Mouse (Mus musculus) erythroid progenitor cell, adult 5-6 weeks (primary cell): ENCODE measurements around the gene Eid2b. TPM values are rescaled to one million over a fixed set of nuclear protein-coding genes. Genes with fewer than 3 reads are reported as not detected.
A peak's percentile ranks its signal among the peaks of the same experiment; 100 is the strongest.

ENCODE experiments used
- ATAC-seq: replicated peaks from 2 replicates; pipeline ENCODE4 v1.8.0; 2016; ENCODE audit warnings: moderate number of reproducible peaks, mild to moderate bottlenecking, moderate TSS enrichment, inconsistent platforms; ENCODE audit not compliant: poor library complexity, low FRiP score, severe bottlenecking
- total RNA-seq, 2 experiments: library from RNA; stranded (forward) in 1 of 2; stranded (reverse) in 1 of 2; fragments of 150-400 nt in 1 of 2; fragments of 186-747, 209-891 nt in 1 of 2; gene quantifications; 2 replicates each; pipeline versions ENCODE4 v1.2.3 to v1.2.4; 2015 to 2017; ENCODE audit warnings: low replicate concordance in 2 of 2

The Eid2b gene
- total RNA-seq, 2 experiments from 2014 or later = 5.4 TPM; not detected in 1

DNA sequence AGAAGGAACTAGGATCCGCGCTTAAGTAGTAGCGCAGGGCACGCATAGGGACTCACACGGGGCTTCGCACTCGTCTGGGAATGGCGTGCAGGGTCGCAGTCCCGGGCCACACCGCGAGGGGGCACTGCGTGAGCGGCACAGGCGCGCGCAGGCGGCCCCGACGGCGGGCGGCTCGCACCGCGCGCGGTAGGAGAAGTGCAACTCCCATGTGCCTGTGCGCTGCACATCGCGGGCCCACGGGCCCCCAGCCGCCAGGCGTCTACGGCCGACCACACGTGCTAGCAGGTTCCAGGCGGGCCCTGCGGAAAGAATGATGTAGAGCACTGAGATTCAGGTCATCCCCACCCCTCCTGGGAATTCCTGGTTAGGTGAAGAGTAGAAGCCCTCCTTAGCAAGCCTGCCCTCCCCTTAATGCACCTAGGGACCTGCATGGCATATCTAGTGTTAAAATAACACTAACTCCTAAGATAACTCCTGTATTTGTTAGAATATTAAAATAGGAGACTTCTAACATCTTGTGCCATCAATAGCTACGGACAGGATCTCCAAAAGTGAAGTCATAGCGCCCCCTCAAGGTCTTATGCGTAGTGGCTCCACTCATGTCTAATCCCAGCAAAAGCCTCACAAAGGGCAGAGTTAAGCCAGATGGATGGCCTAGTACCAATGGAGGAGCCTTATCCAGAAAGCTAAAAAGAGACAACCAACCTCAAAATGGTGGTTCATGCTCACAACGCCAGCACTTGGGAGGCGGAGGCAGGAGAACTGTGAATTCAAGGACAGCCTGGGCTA is 21.5 kb downstream of the Eid2b start:
- no peak for ATAC-seq

DNA sequence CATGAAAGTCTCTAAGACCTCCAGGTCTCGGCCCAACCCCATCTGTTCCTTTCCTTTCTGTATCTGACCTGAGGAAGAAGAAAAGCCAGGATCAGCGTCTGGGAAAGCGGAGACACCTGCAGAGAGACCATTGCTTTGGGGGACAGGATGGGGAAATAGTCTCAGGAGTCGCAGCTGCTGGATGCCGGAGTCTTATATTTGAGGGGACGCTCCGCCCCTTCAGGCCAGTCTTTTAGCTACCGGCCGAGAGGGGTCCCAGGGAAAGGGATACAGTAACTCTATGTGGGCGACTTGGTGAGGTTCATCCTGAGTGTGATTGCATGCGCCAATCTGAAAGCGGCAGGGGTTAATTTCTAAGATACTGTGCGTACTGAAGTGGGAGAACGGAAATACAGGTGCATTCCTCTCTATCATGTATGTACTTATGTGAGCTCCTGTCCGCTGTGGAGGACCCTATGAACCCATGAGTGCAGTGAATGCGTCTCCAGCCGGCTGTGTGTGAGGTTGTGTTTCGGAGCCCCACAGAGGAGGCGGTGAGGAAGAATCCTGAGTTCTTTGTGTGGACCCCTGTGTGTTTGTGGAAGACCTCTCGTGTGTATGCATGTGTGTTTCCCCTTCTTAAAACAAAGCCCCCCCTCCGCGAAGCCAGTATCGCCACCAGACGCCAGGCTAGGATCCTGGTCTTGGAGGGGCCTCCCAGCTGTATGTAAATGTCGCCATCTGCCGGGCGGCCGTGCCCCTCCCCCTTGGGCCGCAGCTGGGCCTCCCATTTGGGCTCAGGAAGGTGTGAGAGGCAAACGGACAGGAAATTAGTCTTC is 24.3 kb downstream of the Eid2b start, which contains the start of gene Dll3:
Gene Dll3 (minus strand): TSS at position 623 of the 818 bp plus-strand sequence.
- no peak for ATAC-seq

GRCm38 (mm10) chr7:28305641-28306040 is 28.1 kb downstream of the Eid2b start:
- no peak for ATAC-seq

DNA sequence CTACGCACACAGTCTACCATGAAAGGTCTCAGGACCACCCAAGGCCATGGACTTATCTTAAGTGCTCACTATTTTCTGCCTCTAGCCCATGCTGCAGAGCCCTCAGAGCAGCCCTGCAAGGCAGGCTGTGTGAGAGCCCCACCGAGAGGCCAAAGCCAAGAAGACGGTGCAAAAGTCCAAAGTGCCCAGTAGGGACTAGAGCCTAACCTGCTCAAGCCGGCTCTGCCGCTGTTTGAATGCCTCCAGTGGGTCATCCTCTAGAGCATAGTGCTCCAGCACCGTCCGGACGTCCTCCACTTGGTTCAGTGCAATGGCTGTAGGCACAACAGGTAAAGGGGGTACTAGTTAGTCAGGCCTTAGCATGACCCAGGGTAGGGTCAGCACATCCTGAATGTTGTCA is 28.7 kb downstream of the Eid2b start:
- ATAC-seq = no peak

- ATAC-seq = no peak
Measured at GRCm38 (mm10) chr7:28309737-28310136, 32.2 kb downstream of the Eid2b start.

- ATAC-seq = no peak
Measured at GRCm38 (mm10) chr7:28311151-28311925, 33.8 kb downstream of the Eid2b start.

GRCm38 (mm10) chr7:28311926-28312543 is 34.5 kb downstream of the Eid2b start, which contains the start of gene Timm50:
TSS of gene Timm50 (minus strand) at chr7:28312072.
- peak; percentile 98 for ATAC-seq

DNA sequence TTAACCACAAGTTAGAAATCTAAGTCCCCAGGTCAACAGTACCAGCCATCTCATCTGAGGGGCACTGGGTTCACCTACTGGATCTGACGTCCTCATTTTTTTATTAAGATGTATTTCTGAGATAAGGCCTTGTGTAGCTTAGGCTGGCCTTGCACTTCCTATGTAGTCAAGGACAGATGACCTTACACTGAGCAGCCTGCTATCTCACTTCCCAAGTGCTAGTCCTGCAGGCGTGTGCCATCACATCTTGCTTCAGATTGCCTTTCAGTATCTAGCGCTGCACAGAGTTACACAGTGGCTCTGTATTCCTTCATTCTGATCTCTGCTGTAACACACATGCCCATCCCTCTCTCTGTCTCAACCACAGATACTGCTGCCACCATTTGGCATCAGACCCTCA is 40.5 kb downstream of the Eid2b start:
- ATAC-seq = no peak

GRCm38 (mm10) chr7:28318714-28319113 is 41.2 kb downstream of the Eid2b start:
- ATAC-seq = no peak

DNA sequence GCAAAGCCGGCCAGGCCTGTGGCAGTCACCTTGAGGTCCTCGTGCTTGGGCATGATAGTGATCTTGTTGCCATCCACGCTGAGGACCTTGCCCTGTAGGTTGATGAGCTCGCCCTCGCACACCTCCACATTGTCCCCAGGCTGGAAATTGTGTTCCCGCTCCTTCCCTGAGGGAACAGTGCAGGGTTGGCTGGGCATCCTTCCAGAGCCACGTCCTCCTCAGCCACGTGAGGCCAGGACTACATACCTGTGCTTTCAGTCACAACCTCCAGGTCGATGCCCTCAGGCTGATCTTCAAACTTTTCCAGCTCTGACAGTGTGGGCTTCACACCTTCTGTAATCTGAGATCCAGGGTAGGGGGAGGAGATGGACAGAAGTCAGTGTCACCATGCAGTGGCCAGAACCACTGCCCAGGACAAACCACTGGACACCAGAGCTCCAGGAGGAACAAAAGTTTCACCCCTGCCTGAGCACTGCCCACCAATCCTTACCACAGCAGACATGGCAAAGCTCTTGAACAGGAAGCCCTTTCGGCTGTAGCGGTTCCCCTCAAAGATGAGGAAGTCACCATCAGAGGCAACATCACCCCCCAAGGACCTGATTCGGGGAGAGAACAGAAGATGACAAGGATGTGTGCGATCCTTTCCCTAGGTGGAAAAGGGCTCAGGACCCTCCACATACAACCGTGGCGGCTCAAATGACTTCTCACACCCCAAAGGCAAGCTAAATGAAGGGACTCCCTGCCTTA is 44.6 kb downstream of the Eid2b start:
- no peak for ATAC-seq

DNA sequence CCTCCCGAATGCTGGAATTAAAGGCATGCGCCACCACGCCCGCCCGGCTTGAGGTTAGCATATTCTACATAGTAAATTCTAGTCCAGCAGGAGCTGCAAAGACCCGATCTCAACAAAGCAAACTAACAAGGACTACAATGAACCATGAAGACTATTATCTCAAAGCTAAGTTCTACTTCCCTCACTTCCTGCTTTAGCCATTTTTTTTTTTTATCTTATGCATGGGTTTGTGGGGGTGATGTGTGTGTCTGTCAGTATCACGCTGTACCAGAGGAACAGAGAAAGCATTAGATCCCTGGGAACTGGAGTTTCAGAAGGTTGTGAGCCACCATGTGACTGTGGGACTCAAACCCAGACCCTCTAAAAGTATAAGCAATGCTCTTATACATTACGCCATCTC is 47.8 kb downstream of the Eid2b start:
- no peak for ATAC-seq

GRCm38 (mm10) chr7:28326457-28326856 is 48.9 kb downstream of the Eid2b start:
- ATAC-seq = no peak

GRCm38 (mm10) chr7:28328260-28328659 is 50.7 kb downstream of the Eid2b start:
- no peak for ATAC-seq

Other genes with a start within 250 kb of the Eid2b start
- 77.1 and 114 TPM in 2 replicates for gene Psmc4, start 227.6 kb upstream of the Eid2b start, total RNA-seq (2015; ENCODE audit: low replicate concordance)
- gene Psmc4, start 227.6 kb upstream of the Eid2b start, total RNA-seq (2017; ENCODE audit: low replicate concordance) = 48.6 and 65.1 TPM in 2 replicates
- not detected in 2 replicates for gene Fcgbp, start 206.5 kb upstream of the Eid2b start, total RNA-seq (2015; ENCODE audit: low replicate concordance)
- gene Fcgbp, start 206.5 kb upstream of the Eid2b start, total RNA-seq (2017; ENCODE audit: low replicate concordance) = not detected in 2 replicates
- not detected in 2 replicates for gene 9530053A07Rik, start 148.3 kb upstream of the Eid2b start, total RNA-seq (2015; ENCODE audit: low replicate concordance)
- gene 9530053A07Rik, start 148.3 kb upstream of the Eid2b start, total RNA-seq (2017; ENCODE audit: low replicate concordance) = not detected in 2 replicates
- gene Fbl, start 108.0 kb upstream of the Eid2b start, total RNA-seq (2015; ENCODE audit: low replicate concordance) = 18.4 and 40.4 TPM in 2 replicates
- gene Fbl, start 108.0 kb upstream of the Eid2b start, total RNA-seq (2017; ENCODE audit: low replicate concordance) = 15.7 and 17.5 TPM in 2 replicates
- gene Dyrk1b, start 98.3 kb upstream of the Eid2b start, total RNA-seq (2015; ENCODE audit: low replicate concordance) = 7.5 and 10.1 TPM in 2 replicates
- gene Dyrk1b, start 98.3 kb upstream of the Eid2b start, total RNA-seq (2017; ENCODE audit: low replicate concordance) = 8.4 and 12.5 TPM in 2 replicates
- 10.1 TPM in 1 of 2 replicates, not detected in the other for gene Eid2, start 9.9 kb upstream of the Eid2b start, total RNA-seq (2015; ENCODE audit: low replicate concordance)
- gene Eid2, start 9.9 kb upstream of the Eid2b start, total RNA-seq (2017; ENCODE audit: low replicate concordance) = 3.3 TPM in 1 of 2 replicates, not detected in the other
- not detected in 2 replicates for gene Selenov, start 13.4 kb downstream of the Eid2b start, total RNA-seq (2015; ENCODE audit: low replicate concordance)
- gene Selenov, start 13.4 kb downstream of the Eid2b start, total RNA-seq (2017; ENCODE audit: low replicate concordance) = not detected in 2 replicates
- gene Dll3, start 24.5 kb downstream of the Eid2b start, total RNA-seq (2015; ENCODE audit: low replicate concordance) = not detected in 2 replicates
- gene Dll3, start 24.5 kb downstream of the Eid2b start, total RNA-seq (2017; ENCODE audit: low replicate concordance) = not detected in 2 replicates
- gene Timm50, start 34.3 kb downstream of the Eid2b start, total RNA-seq (2015; ENCODE audit: low replicate concordance) = 15.9 and 16.3 TPM in 2 replicates
- gene Timm50, start 34.3 kb downstream of the Eid2b start, total RNA-seq (2017; ENCODE audit: low replicate concordance) = 7.8 and 12.7 TPM in 2 replicates
- 33.5 and 37.8 TPM in 2 replicates for gene Supt5, start 61.0 kb downstream of the Eid2b start, total RNA-seq (2015; ENCODE audit: low replicate concordance)
- 34.3 and 43.0 TPM in 2 replicates for gene Supt5, start 61.0 kb downstream of the Eid2b start, total RNA-seq (2017; ENCODE audit: low replicate concordance)
- gene Rps16, start 72.9 kb downstream of the Eid2b start, total RNA-seq (2015; ENCODE audit: low replicate concordance) = 892 and 1,114 TPM in 2 replicates
- 132 and 239 TPM in 2 replicates for gene Rps16, start 72.9 kb downstream of the Eid2b start, total RNA-seq (2017; ENCODE audit: low replicate concordance)
- 2.1 and 5.8 TPM in 2 replicates for gene Plekhg2, start 94.9 kb downstream of the Eid2b start, total RNA-seq (2015; ENCODE audit: low replicate concordance)
- 1.0 and 3.1 TPM in 2 replicates for gene Plekhg2, start 94.9 kb downstream of the Eid2b start, total RNA-seq (2017; ENCODE audit: low replicate concordance)
- gene Zfp36, start 102.5 kb downstream of the Eid2b start, total RNA-seq (2015; ENCODE audit: low replicate concordance) = 39.8 and 50.5 TPM in 2 replicates
- gene Zfp36, start 102.5 kb downstream of the Eid2b start, total RNA-seq (2017; ENCODE audit: low replicate concordance) = 3.9 and 6.4 TPM in 2 replicates
- 0.84 and 13.0 TPM in 2 replicates for gene Med29, start 115.0 kb downstream of the Eid2b start, total RNA-seq (2015; ENCODE audit: low replicate concordance)
- gene Med29, start 115.0 kb downstream of the Eid2b start, total RNA-seq (2017; ENCODE audit: low replicate concordance) = 2.6 and 4.4 TPM in 2 replicates
- 21.4 and 56.6 TPM in 2 replicates for gene Paf1, start 115.2 kb downstream of the Eid2b start, total RNA-seq (2015; ENCODE audit: low replicate concordance)
- gene Paf1, start 115.2 kb downstream of the Eid2b start, total RNA-seq (2017; ENCODE audit: low replicate concordance) = 32.5 and 42.5 TPM in 2 replicates
- 79.3 and 117 TPM in 2 replicates for gene Gmfg, start 159.7 kb downstream of the Eid2b start, total RNA-seq (2015; ENCODE audit: low replicate concordance)
- 55.6 and 119 TPM in 2 replicates for gene Gmfg, start 159.7 kb downstream of the Eid2b start, total RNA-seq (2017; ENCODE audit: low replicate concordance)
- 0.84 TPM in 1 of 2 replicates, not detected in the other for gene Lrfn1, start 174.2 kb downstream of the Eid2b start, total RNA-seq (2015; ENCODE audit: low replicate concordance)
- not detected in 2 replicates for gene Lrfn1, start 174.2 kb downstream of the Eid2b start, total RNA-seq (2017; ENCODE audit: low replicate concordance)
- not detected in 2 replicates for gene Ifnl2, start 232.7 kb downstream of the Eid2b start, total RNA-seq (2015; ENCODE audit: low replicate concordance)
- not detected in 2 replicates for gene Ifnl2, start 232.7 kb downstream of the Eid2b start, total RNA-seq (2017; ENCODE audit: low replicate concordance)
- not detected in 2 replicates for gene Ifnl3, start 245.1 kb downstream of the Eid2b start, total RNA-seq (2015; ENCODE audit: low replicate concordance)
- not detected in 2 replicates for gene Ifnl3, start 245.1 kb downstream of the Eid2b start, total RNA-seq (2017; ENCODE audit: low replicate concordance)